Mouse (Mus musculus): ENCODE measurements around the gene Rsad1.

The Rsad1 gene

DNA sequence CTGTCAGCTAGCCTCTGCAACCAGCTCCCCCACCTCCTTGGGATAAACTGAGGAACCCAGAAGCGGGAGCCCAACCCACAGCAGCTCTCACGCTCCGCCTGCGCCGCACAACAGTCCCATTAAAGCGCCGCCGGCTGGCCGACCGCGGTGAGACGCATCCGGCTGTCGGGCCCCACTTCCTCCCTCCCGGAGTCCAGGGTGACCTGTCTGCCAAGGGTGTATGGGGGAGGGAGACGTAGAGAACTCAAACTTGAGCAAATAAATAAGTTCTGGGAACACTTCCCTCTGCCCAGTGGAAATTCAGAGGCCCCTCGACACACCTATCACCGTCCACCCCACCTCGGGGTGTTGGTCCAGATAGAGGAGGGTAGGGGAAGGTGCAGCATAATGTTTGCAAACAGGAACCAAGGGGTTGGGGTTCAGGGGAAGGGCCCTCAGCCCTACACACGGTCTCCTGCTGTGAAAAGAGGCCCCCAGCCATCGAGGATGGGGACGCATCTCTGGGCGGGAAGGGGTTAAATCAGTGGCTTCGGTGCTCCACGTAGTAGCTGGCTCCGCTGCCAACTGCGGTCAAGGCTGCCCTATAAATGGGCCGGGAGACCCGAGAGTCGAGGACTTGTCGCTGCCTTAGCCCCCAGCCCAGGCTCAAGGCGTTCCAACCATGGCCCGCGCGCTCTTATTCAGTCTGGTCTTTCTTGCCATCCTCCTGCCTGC lies 15.5 kb upstream of the Rsad1 start, which contains the start of gene Chad:
Gene Chad (plus strand): TSS at position 611 of the 714 bp plus-strand sequence.
- H3K27me3 ChIP-seq (ENCODE audit: control insufficient read depth, insufficient read depth, low read length, poor library complexity, severe bottlenecking) = no peaks in the 10 kb centered on the region
- peak; percentile 47 for DNase-seq (ENCODE audit: low read depth, low spot score)

DNA sequence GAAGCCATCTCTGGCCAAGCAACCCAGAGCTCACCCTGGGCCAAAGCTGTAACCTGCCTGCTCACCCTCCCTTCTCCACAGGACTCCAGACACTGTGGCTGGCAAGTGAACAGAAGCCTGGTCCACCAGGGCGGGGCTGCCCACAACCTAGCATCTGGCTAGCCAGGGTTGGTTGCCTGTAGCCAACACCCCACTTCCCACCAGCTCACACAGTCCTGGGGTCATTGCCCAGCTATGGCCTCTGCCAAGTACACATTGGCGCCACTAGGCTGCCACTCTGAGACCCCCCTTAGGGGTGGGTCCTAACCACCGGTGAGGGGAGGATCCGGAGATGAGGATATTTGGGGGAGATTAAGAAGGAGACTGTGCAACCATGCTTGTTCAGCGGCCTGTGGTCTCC lies 14.8 kb upstream of the Rsad1 start:
- DNase-seq (ENCODE audit: low read depth, low spot score) = no peak
- Histone ChIP-seq H3K36me3 (ENCODE audit: control insufficient read depth, insufficient read depth, low read length, poor library complexity, severe bottlenecking) (peaks cover 7% of the 10 kb centered on the region; the same call in 1 of the 2 replicates), H3K27me3 (ENCODE audit: control insufficient read depth, insufficient read depth, low read length, poor library complexity, severe bottlenecking) (no peaks in the 10 kb centered on the region)

More for the DNA sequence above, 15.5 kb upstream of the Rsad1 start, which contains the start of gene Chad:
- H3K36me3 ChIP-seq (ENCODE audit: control insufficient read depth, insufficient read depth, low read length, poor library complexity, severe bottlenecking) = peaks cover 11% of the 10 kb centered on the region

DNA sequence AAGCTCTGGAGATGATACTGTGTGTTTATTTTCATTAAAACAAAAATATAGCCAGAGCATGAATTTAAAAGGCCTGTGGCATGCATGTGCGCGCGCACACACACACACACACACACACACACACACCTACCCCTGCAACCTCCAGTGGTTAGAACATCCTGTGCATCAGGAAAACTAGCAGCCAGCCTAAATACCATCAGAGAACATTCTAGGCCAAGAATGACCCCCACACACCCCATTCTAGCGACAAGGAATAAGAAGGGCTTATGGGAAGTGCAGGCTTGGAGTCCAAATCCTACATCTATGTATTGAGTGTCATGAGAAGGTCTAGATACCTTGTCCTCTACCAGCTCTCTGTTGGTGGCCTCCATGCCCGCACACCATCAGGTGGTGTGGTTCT lies 14.3 kb upstream of the Rsad1 start:
- DNase-seq (ENCODE audit: low read depth, low spot score) = no peak
- H3K27me3 ChIP-seq (ENCODE audit: control insufficient read depth, insufficient read depth, low read length, poor library complexity, severe bottlenecking) = no peaks in the 10 kb centered on the region

DNA sequence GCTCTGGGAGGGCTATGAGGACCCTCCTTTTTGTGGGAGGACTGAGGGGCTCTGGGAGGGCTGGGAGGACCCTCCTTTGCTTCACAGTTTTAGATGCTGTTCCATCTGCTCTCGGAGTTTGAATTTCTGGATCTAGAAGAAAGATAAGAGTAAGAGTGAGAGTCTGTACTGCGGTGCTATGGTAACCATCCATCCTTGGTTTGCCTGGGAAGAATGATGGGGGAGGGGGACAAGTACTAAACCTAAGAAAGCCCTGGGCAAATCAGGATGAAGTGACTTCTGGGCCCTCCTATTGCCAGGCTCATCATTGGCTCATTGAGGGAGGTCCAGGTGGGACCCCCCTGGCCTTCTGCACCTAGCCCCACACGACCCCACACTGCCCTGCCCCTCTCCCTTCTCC lies 9.2 kb upstream of the Rsad1 start:
- peaks cover 13% of the 10 kb centered on the region; the same call in 1 of the 2 replicates for H3K36me3 ChIP-seq (ENCODE audit: control insufficient read depth, insufficient read depth, low read length, poor library complexity, severe bottlenecking)
- no peaks in the 10 kb centered on the region for H3K27me3 ChIP-seq (ENCODE audit: control insufficient read depth, insufficient read depth, low read length, poor library complexity, severe bottlenecking)

More for the DNA sequence above, 14.3 kb upstream of the Rsad1 start:
- H3K36me3 ChIP-seq (ENCODE audit: control insufficient read depth, insufficient read depth, low read length, poor library complexity, severe bottlenecking) = peaks cover 7% of the 10 kb centered on the region; the same call in 1 of the 2 replicates

DNA sequence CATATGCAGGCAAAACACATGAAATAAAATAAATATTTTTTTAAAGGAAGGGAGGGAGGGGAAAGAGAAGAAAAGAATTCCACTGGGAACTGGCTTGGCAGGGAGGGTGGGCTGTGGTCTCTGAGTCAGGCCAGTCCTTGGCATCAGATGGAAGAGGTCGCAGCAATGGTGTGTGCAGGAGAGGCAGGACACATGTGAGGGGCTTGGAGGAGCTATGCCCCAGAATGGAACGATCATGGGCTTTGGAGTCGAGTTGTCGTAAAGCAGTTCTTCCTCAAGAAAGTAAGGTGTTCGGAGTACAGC lies 1.3 kb upstream of the Rsad1 start:
- Histone ChIP-seq H3K36me3 (ENCODE audit: control insufficient read depth, insufficient read depth, low read length, poor library complexity, severe bottlenecking) (no peaks in the 10 kb centered on the region), H3K27me3 (ENCODE audit: control insufficient read depth, insufficient read depth, low read length, poor library complexity, severe bottlenecking) (no peaks in the 10 kb centered on the region)
- no peak for DNase-seq (ENCODE audit: low read depth, low spot score)

More for the DNA sequence above, 9.2 kb upstream of the Rsad1 start:
- DNase-seq (ENCODE audit: low read depth, low spot score) = no peak

DNA sequence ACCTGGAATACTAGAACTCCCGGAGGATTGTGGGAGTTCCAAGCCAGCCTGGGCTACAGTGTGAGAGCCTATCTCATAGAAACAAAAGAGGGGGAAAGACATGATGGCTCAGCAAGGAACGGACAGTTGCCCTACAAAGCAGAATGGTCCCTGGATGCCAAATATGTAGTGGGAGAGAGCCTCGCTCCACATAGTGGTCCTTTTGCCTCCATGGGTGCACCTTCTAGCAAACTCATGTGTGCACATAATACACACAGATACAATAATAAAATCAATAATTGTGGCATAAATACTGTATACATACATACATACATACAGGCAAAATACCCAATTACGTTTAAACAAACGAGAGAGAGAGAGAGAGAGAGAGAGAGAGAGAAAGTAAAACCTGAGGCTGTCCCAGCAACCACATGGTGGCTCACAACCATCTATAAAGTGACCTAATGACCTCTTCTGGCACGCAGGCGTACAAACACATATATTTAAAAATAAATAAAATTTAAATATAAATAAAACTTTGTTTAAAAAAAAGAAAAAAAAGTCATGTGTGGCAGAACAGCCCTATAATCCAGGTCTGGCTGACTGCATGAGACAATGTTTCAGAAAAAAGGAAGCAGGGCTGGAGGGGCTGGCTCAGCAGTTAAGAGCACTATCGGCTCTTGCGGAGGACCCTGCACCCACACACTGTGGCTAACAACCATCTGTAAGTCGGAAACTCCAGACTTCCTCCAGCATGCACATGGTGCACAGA lies 811 bp upstream of the Rsad1 start:
- H3K27me3 ChIP-seq (ENCODE audit: control insufficient read depth, insufficient read depth, low read length, poor library complexity, severe bottlenecking) = no peaks in the 10 kb centered on the region
- peak; percentile 37 for DNase-seq (ENCODE audit: low read depth, low spot score)

DNA sequence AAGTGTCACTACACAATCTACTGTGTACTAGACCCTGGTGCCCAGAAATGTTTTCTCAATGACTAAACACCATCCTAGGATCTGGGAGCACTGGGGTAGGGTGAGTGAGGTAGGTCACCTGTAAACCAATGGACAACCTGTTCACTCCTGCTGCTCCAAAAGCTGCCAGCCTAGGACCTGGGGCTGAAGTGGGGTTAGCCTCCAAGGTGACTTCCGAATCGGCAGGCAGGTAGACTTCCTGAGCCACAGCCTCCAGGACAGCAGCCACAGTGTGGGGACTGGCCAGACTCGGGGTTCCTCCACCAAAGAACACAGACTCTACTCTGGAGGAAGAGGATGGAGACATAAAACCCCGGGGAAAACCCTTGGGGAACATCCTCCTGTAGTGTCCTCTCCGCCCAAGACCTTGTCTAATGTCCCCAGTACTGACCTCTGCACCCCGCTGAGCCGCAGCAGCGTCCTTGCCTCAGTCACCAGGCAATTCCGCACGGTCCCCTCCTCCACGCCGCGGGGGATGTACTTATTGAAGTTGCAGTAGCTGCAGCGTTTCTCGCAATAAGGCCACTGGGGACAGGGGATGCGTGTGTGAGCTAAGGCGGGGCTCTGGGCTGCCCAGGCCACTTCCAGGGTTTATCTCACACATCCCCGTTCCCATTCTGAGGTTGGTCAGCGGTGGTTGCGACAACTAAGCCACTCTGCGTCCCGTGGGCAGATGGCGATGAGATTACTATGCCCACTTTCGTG lies 842 bp downstream of the Rsad1 start:
- peak; percentile 42 for DNase-seq (ENCODE audit: low read depth, low spot score)
- Histone ChIP-seq H3K36me3 (ENCODE audit: control insufficient read depth, insufficient read depth, low read length, poor library complexity, severe bottlenecking) (no peaks in the 10 kb centered on the region), H3K27me3 (ENCODE audit: control insufficient read depth, insufficient read depth, low read length, poor library complexity, severe bottlenecking) (no peaks in the 10 kb centered on the region)

More for the DNA sequence above, 811 bp upstream of the Rsad1 start:
- H3K36me3 ChIP-seq (ENCODE audit: control insufficient read depth, insufficient read depth, low read length, poor library complexity, severe bottlenecking) = no peaks in the 10 kb centered on the region

DNA sequence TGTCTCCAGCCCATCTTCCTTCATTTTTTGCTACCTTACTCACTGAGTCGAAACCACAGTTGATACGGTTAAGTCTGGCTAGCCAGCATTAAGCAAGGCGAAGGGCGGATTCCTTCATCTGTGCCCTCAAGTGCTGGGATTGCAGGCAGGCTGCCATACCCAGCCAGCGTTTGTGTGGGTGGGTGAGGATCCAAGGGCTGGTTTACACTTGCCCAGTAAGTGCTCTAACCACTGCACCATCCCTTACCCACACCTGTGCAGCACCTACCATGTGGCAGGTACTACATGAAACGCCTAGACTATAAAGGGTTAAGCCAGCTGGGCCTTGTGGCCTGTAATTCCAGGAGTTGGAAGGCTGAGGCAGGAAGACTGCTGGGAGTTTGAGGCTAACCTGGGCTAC lies 1.8 kb downstream of the Rsad1 start:
- no peak for DNase-seq (ENCODE audit: low read depth, low spot score)
- Histone ChIP-seq H3K27me3 (ENCODE audit: control insufficient read depth, insufficient read depth, low read length, poor library complexity, severe bottlenecking) (no peaks in the 10 kb centered on the region), H3K36me3 (ENCODE audit: control insufficient read depth, insufficient read depth, low read length, poor library complexity, severe bottlenecking) (no peaks in the 10 kb centered on the region)

DNA sequence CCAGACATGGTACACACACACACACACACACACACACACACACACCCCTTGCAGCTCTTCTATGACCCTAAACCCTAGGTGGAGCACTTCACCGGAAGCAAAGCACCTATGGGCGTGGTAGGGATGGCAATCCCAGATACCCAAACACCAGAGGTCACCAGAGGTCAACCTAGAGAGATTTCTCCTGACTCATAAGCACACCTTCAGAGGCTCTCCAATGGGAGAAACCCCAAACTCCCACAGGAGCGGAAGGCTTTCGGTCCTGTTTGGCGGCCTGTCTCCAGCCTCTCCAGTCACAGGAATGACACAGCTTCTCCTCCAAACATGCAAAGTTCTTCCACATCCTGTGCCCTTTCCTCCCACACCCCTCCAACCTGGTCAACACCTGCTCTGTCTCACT lies 2.7 kb downstream of the Rsad1 start:
- Histone ChIP-seq H3K36me3 (ENCODE audit: control insufficient read depth, insufficient read depth, low read length, poor library complexity, severe bottlenecking) (no peaks in the 10 kb centered on the region), H3K27me3 (ENCODE audit: control insufficient read depth, insufficient read depth, low read length, poor library complexity, severe bottlenecking) (no peaks in the 10 kb centered on the region)
- DNase-seq (ENCODE audit: low read depth, low spot score) = no peak

DNA sequence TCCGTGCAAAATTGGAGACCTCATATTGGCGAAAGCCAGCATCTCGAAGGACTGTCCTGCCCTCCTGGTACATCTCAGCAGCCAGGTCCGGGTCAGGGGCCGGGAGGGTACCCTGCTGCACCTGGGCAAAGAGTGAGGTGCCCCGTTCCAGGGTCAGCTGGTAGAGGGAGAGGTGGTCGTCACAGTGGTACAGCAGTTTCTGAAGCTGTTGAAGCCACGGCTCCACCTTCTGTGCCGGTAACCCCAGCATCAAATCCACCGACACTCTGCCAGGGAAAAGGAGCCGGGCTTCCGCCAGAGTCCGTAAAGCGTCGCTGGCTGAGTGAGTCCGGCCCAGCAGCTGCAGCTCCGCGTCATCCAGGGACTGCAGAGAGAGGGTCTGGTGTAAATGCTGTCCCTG lies 4.6 kb downstream of the Rsad1 start:
- DNase-seq (ENCODE audit: low read depth, low spot score) = no peak
- H3K36me3 ChIP-seq (ENCODE audit: control insufficient read depth, insufficient read depth, low read length, poor library complexity, severe bottlenecking) = no peaks in the 10 kb centered on the region
- H3K27me3 ChIP-seq (ENCODE audit: control insufficient read depth, insufficient read depth, low read length, poor library complexity, severe bottlenecking) = no peaks in the 10 kb centered on the region

DNA sequence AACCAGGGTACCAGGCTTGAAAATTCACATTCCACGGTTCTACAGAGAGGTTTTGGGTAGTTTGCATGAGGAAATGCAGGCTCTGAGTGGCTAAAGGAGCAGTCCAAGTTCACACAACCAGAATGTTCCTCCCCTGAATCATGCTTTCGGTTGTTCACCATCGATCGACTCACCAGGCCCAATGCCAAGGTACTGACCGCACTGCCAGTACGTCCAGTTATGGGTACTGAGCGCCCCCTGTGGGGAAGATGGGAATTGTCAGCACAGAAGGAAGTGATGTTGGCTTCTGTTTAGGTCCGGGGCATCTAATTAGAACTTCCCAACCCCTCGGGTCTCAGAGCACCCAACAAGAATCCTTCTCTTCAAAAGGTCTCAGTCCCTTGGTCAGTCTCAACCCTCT lies 5.1 kb downstream of the Rsad1 start:
- DNase-seq (ENCODE audit: low read depth, low spot score) = peak; percentile 69

DNA sequence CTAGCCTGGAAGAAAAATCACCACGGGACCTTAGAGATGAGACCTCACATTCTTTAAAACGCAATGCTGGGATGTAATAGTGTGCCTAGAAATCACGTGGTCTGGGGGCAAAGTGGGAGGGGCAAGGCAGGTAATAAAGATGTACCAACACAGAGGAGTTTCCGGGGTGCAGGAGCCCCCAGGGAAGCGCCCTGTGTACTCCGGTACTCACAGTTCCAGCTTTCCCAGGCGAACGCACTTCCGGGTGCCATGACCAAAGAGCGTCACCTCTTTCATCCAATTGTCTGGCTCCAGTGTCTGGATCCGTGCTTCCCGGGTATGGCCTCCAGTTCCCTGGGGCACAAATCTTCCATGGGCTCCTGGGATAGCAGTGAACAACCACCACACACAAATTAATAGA lies 5.7 kb downstream of the Rsad1 start:
- no peaks in the 10 kb centered on the region for H3K36me3 ChIP-seq (ENCODE audit: control insufficient read depth, insufficient read depth, low read length, poor library complexity, severe bottlenecking)
- no peaks in the 10 kb centered on the region for H3K27me3 ChIP-seq (ENCODE audit: control insufficient read depth, insufficient read depth, low read length, poor library complexity, severe bottlenecking)
- DNase-seq (ENCODE audit: low read depth, low spot score) = no peak

More for the DNA sequence above, 5.1 kb downstream of the Rsad1 start:
- H3K36me3 ChIP-seq (ENCODE audit: control insufficient read depth, insufficient read depth, low read length, poor library complexity, severe bottlenecking) = no peaks in the 10 kb centered on the region
- no peaks in the 10 kb centered on the region for H3K27me3 ChIP-seq (ENCODE audit: control insufficient read depth, insufficient read depth, low read length, poor library complexity, severe bottlenecking)

DNA sequence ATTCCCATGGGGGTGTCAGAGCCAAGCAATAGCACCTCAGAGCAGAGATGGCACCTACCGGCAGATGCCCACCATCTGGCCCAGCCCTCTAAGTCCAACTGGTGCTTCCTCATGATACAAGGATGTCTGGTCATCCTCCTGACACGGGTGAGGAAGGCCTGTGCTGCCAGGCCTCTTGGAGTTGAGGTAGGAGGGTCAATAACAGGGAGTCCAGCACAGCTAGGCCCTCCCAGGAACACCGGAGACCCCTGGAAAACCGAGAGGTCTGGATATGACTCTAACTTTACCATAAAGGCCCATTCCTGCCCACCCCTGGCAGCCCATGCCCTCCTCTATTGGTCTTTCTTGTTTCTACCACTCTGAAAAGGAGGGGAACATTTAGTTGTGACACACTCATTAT lies 6.7 kb downstream of the Rsad1 start:
- no peak for DNase-seq (ENCODE audit: low read depth, low spot score)
- H3K36me3 ChIP-seq (ENCODE audit: control insufficient read depth, insufficient read depth, low read length, poor library complexity, severe bottlenecking) = no peaks in the 10 kb centered on the region
- H3K27me3 ChIP-seq (ENCODE audit: control insufficient read depth, insufficient read depth, low read length, poor library complexity, severe bottlenecking) = no peaks in the 10 kb centered on the region

DNA sequence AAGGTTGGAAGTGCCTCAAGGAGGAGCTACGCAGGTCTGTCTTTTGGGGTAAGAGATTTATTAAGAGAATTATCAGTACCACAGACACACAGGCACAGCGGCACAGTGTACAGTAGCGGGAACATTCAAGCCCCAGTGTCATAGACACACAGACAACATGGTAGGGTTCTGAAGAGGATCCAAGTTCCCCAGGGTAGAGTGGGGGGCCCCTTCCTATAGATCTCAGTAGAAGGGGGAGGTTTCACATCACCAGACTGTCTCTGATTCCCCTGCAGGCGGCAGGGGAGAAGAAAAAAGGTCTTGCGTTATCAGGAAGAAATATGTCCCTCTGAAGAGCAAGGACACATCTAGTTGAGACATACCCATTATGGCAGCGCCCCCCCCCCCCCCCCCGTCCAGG lies 9.3 kb downstream of the Rsad1 start:
- DNase-seq (ENCODE audit: low read depth, low spot score) = no peak
- Histone ChIP-seq H3K36me3 (ENCODE audit: control insufficient read depth, insufficient read depth, low read length, poor library complexity, severe bottlenecking) (no peaks in the 10 kb centered on the region), H3K27me3 (ENCODE audit: control insufficient read depth, insufficient read depth, low read length, poor library complexity, severe bottlenecking) (no peaks in the 10 kb centered on the region)

DNA sequence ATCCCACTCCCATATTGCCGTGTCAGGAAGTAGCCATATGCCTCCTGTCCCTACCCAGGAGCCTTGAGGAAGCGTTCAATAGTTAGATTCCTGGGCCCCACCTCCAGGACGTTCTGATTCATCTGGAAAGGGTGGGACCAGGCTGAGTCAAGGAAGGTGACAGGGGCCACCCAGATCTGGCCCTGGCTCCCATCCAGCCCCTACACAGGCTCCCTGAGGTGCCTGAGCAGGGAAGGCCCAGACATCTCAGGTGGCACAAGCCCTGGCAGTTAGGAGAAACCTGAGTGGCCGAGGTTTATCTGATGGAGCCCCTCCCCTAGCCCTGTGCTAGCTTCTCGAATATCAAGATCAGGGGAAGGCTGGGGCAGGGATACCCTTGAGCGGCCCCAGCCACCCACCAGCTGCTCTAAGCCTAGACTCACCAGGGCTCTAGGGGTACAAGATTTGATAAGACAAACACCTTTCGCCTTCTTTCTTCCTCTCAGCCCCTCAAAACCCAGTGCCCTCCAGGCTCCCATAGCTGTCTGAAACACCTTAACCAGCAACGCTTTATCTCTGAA lies 10.2 kb downstream of the Rsad1 start:
- DNase-seq (ENCODE audit: low read depth, low spot score) = no peak
- no peaks in the 10 kb centered on the region for H3K36me3 ChIP-seq (ENCODE audit: control insufficient read depth, insufficient read depth, low read length, poor library complexity, severe bottlenecking)
- no peaks in the 10 kb centered on the region for H3K27me3 ChIP-seq (ENCODE audit: control insufficient read depth, insufficient read depth, low read length, poor library complexity, severe bottlenecking)
